Mouse (Mus musculus) stomach, embryonic 16.5 days (tissue): ENCODE data around the gene Ptprd. TPM values are rescaled to one million over a fixed set of nuclear protein-coding genes. Genes with fewer than 3 reads are reported as not detected.

ENCODE experiments used
- ATAC-seq: fragments of 200-750 bp; cut with Nextera tagmentation; 2 replicates; pipeline ENCODE4 v1.8.0; 2017; ENCODE audit warnings: moderate number of reproducible peaks, moderate TSS enrichment; ENCODE audit not compliant: insufficient read depth, low FRiP score
- H3K27ac ChIP-seq: fragments of 300-500 bp; sonication (generic); 2 replicates; pipeline ENCODE4 v1.5.1; 2014; ENCODE audit warnings: low read length
- H3K27me3 ChIP-seq: fragments of 300-500 bp; sonication (generic); 2 replicates; pipeline ENCODE4 v1.6.1; 2014; ENCODE audit warnings: low read length, control low read depth, mixed read lengths; ENCODE audit not compliant: control insufficient read depth, insufficient read depth
- H3K36me3 ChIP-seq: fragments of 300-500 bp; sonication (generic); 2 replicates; pipeline ENCODE4 v1.6.1; 2014; ENCODE audit warnings: low read length; ENCODE audit not compliant: control insufficient read depth, insufficient read depth
- H3K4me1 ChIP-seq: fragments of 300-500 bp; sonication (generic); 2 replicates; pipeline ENCODE4 v1.6.1; 2014; ENCODE audit warnings: low read length, control low read depth, mixed read lengths; ENCODE audit not compliant: control insufficient read depth, insufficient read depth
- H3K4me2 ChIP-seq: fragments of 300-500 bp; sonication (generic); 2 replicates; pipeline ENCODE4 v1.6.1; 2014; ENCODE audit warnings: low read depth, low read length, mixed read lengths
- H3K4me3 ChIP-seq: fragments of 300-500 bp; sonication (generic); replicated peaks from 2 replicates; pipeline ENCODE4 v1.5.1; 2014; ENCODE audit warnings: mild to moderate bottlenecking, low read length
- H3K9ac ChIP-seq: fragments of 300-500 bp; sonication (generic); 2 replicates; pipeline ENCODE4 v1.6.1; 2014; ENCODE audit warnings: low read length
- H3K9me3 ChIP-seq: fragments of 300-500 bp; sonication (generic); replicated peaks from 2 replicates; pipeline ENCODE4 v1.6.1; 2016; ENCODE audit warnings: low read length, control low read depth; ENCODE audit not compliant: control insufficient read depth
- WGBS: fragments of 180-500 bp; shearing (Covaris S2); extraction: QIAGEN DNeasy Blood & Tissue Kit; methylation state at CpG from one replicate; pipeline ENCODE4 v1.1.7; 2014; 5-methylcytosine and 5-hydroxymethylcytosine counted together
- polyA plus RNA-seq: library from polyadenylated mRNA; unstranded; fragments of >200 nt; fragmentation: Nextera tagmentation; extraction: Ambion mirVana; gene quantifications from 2 replicates; pipeline ENCODE4 v1.2.1, GENCODE M21; 2015

Gene Ptprd
- polyA plus RNA-seq, 1 experiment from 2014 or later, result 11.0 TPM

DNA sequence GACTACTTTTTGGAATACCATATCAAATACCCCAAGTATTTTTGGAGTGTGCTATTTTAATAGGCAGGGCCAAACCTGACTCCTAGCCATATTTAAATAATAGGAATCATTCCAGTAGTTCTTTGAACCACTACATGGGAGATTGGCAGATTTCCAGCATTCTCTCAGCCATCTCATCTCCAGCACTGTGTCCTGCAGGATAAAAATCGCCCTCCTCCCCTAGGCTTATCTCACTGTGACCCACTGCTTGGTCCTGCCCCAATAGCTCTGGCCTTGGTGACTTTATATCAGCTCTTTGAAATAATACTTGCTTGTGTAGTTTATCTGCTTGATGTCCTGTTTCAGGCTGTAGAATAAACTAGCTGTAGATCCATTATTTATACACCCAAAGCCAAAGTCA lies 1850.2 kb downstream of the Ptprd start:
- no peak for ATAC-seq
- H3K27me3 ChIP-seq, result no peaks in the 10 kb centered on the region
- no peaks in the 10 kb centered on the region for H3K9me3 ChIP-seq
- H3K9ac ChIP-seq, result no peak overlapping the region
- H3K4me2 ChIP-seq, result no peak overlapping the region
- H3K4me3 ChIP-seq, result no peak overlapping the region
- H3K4me1 ChIP-seq, result peaks cover 5% of the 10 kb centered on the region; the same call in 1 of the 2 replicates
- H3K27ac ChIP-seq, result no peak overlapping the region
- 48% methylated on average over 1 of the region's 1 CpGs for WGBS
- no peaks in the 10 kb centered on the region for H3K36me3 ChIP-seq

DNA sequence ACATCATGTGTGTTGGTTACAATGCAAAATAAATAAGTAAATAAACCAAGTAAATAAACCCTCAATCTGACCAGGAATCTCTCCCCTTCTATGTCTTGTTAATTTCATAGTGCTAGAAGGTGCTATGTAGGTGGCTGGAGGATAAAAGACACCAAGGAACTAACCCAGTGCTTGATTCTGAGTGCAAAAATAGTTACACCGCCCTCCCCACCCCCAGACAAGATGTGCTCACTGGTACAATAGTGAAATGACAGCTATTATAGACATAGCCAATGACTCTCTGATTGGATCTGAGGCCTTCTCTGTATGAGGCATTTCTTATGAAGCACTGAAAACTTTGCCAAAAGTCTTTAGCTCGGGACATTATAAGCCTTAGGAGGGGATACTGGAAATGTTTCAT lies 1857.6 kb downstream of the Ptprd start:
- 80% methylated on average over 2 of the region's 2 CpGs for WGBS
- 0 out of 2 replicates have a peak, but pooled peaks cover 2% of the 10 kb centered on the region for H3K9me3 ChIP-seq
- H3K4me1 ChIP-seq, result peaks cover 4% of the 10 kb centered on the region; the same call in 1 of the 2 replicates

DNA sequence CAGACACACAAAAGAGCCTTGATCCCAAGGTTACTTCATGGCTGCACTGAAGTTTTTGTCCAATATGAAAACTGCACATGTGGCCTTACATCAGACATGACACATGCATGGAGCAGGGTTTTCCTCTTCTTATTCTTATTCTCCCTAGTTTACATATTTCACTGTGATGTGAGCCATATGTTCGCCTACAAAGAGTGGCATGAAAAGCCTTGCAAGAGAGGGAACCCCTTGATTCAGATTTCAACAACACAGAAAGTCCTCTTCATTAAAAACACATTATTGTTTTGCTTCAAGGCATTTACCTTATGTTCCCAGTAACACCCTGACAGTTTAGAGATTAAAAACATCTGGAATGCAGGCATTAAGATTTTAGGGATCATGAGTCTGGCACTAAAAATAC lies 1859.3 kb downstream of the Ptprd start:
- Histone ChIP-seq H3K4me1 (peaks cover 4% of the 10 kb centered on the region; the same call in 1 of the 2 replicates), H3K4me3 (no peak overlapping the region), H3K27me3 (no peaks in the 10 kb centered on the region), H3K27ac (no peak overlapping the region), H3K36me3 (no peaks in the 10 kb centered on the region), H3K9ac (no peak overlapping the region), H3K9me3 (0 out of 2 replicates have a peak, but pooled peaks cover 4% of the 10 kb centered on the region), H3K4me2 (no peak overlapping the region)
- ATAC-seq, result no peak
- WGBS, result 46% methylated on average over 1 of the region's 1 CpGs

More for the DNA sequence above, 1857.6 kb downstream of the Ptprd start:
- no peak for ATAC-seq
- Histone ChIP-seq H3K4me2 (no peak overlapping the region), H3K27me3 (no peaks in the 10 kb centered on the region), H3K36me3 (no peaks in the 10 kb centered on the region), H3K4me3 (no peak overlapping the region), H3K9ac (no peak overlapping the region), H3K27ac (no peak overlapping the region)

DNA sequence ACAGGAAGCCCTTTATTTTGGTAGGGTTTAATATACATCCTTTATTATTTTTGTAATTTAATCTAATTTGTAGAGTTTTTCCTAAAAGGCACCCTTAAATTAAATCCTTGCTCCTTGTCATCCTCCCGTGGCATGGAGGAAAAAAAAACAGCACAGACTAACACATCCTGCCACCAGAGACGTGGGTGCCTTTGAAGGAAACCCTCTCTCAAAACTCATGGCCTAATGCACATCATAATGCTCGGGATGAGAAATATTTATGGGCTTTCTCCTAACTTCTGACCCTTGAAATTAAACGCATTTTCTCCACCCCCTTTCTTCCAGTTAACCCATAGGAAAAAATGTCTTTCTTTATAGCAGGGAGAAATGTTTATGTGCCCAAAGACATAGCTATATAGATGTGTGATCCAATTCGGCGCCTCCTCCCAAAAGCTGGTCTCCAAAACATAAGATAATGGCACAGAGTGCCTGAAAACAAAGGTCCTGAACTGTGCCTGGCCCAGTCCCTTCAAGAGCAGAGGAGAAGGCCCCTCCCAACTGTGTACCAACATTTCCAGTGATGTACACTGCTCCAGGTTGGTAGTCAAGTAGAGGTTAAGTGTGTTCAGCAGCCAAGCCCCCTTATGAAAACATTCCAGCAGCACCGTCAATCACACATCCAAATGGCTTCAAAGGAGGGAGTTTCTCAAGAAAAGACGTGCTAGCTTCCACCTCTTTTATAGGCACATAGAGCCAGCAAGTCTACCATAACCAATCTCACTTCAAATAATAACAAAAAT lies 1860.4 kb downstream of the Ptprd start:
- H3K36me3 ChIP-seq, result no peaks in the 10 kb centered on the region
- no peak for ATAC-seq
- no peak overlapping the region for H3K9ac ChIP-seq
- H3K4me2 ChIP-seq, result no peak overlapping the region
- H3K27me3 ChIP-seq, result no peaks in the 10 kb centered on the region
- WGBS, result 50% methylated on average over 8 of the region's 8 CpGs
- H3K4me3 ChIP-seq, result no peak overlapping the region
- peaks cover 4% of the 10 kb centered on the region; the same call in 1 of the 2 replicates for H3K4me1 ChIP-seq
- H3K9me3 ChIP-seq, result 0 out of 2 replicates have a peak, but pooled peaks cover 4% of the 10 kb centered on the region
- no peak overlapping the region for H3K27ac ChIP-seq

DNA sequence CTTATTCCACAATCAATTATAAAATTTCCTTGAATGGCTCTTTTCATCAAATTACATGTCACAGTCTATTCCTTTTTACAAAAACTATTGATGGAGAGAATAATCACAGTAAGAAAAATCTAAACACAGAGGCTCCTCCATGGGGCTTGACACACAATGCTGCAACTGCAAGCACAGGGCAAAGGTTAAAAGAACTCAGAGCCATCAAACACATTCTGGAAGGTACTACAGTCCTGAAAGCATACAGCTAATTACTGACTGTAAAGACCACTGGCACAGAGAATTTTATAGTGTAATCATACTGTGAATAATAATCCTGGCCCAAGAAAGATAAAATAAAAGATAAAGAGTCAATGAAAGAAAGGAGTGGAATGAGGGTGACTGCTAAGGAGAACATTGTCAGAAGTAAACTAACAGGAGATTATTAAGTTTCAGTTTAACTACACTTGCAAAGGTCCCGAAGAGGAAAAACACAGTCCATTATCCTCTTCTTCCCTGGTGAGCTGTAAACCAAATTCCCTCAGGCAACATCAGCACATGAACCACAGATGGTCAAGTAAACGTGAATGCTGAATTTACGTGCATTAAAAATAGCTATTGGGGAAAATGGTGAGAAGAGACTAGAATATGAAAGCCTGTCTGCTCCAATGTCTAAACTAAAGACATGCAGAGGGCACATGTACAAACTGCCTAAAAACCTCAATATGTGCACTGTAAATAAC lies 1861.4 kb downstream of the Ptprd start:
- Histone ChIP-seq H3K27me3 (no peaks in the 10 kb centered on the region), H3K4me3 (no peak overlapping the region), H3K36me3 (no peaks in the 10 kb centered on the region), H3K27ac (no peak overlapping the region), H3K4me1 (peaks cover 4% of the 10 kb centered on the region; the same call in 1 of the 2 replicates), H3K9me3 (0 out of 2 replicates have a peak, but pooled peaks cover 4% of the 10 kb centered on the region), H3K4me2 (no peak overlapping the region), H3K9ac (no peak overlapping the region)
- WGBS, result 42% methylated on average over 3 of the region's 3 CpGs
- ATAC-seq, result no peak

DNA sequence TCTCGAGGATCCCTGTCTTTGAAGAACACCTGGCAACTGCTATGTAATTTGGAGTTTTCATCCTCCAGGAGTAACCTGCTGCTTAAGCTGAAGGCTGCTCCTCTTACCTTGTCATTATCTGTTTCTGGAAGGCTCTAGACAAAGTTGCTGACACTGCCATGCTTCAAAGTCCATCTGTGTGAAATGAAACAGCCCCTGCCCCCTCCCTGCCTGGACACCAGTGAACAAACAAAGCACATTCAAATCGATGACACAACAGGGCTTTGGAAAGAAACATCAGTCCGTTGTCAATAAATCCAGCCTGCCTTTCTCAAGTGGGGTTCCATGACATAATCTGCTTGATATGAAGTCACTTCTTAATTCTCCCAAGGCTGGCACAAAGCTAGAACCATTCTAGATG lies 1867.7 kb downstream of the Ptprd start:
- no peaks in the 10 kb centered on the region for H3K27me3 ChIP-seq
- WGBS, result 57% methylated on average over 3 of the region's 3 CpGs
- H3K9me3 ChIP-seq, result 0 out of 2 replicates have a peak, but pooled peaks cover under 1% of the 10 kb centered on the region
- H3K4me1 ChIP-seq, result no peaks in the 10 kb centered on the region
- no peak overlapping the region for H3K4me3 ChIP-seq
- no peak for ATAC-seq
- H3K9ac ChIP-seq, result no peak overlapping the region
- no peak overlapping the region for H3K4me2 ChIP-seq
- H3K27ac ChIP-seq, result no peak overlapping the region
- no peaks in the 10 kb centered on the region for H3K36me3 ChIP-seq

DNA sequence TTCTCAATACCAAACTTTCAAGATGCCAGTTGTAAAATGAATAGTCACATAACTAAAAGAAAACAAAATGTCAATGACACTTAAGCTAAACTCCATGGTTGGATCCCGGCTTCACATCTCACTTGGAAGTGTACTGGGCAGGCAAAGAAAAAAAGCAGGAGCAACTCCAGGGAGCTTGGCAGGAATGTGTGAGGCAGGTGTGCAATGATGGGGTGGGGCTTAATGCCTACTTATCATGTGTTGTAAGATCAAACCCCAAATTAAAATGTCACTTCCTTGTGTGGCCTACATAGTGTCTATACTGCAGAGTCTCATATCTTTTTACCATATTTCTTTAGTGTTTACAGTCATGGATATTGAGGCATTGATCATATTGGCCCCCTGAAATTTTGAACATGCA lies 1873.8 kb downstream of the Ptprd start:
- Histone ChIP-seq H3K36me3 (no peaks in the 10 kb centered on the region), H3K9ac (no peak overlapping the region), H3K27ac (no peak overlapping the region), H3K27me3 (no peaks in the 10 kb centered on the region), H3K4me1 (no peaks in the 10 kb centered on the region), H3K4me3 (no peak overlapping the region), H3K4me2 (no peak overlapping the region), H3K9me3 (no peaks in the 10 kb centered on the region)
- WGBS, result 69% methylated on average over 1 of the region's 1 CpGs
- no peak for ATAC-seq

DNA sequence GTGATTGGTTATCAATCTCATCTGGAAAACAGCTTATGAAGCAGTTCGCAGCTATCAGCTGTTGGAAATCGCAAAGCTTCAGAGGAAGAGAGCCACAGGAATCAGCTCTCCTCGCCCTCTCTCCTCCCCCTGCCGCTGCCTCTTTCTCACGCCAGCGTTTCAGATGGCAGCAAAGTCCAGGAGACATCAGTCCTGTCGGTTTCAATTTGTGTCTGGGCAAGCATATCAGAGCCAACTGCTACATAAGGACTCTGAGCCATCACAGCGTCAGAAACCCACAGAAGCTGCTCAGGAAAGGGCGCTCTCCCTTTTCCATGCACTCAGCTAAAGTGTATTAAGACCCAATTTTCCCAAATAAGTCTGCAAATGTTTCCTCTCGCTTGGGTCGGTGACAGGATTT lies 1884.4 kb downstream of the Ptprd start:
- Histone ChIP-seq H3K9ac (peak overlapping the region; percentile 37), H3K4me1 (0 out of 2 replicates have a peak, but pooled peaks cover 3% of the 10 kb centered on the region), H3K4me2 (peak overlapping the region; percentile 52), H3K4me3 (peak overlapping the region; percentile 24), H3K27ac (no peak overlapping the region), H3K9me3 (no peaks in the 10 kb centered on the region), H3K36me3 (no peaks in the 10 kb centered on the region), H3K27me3 (no peaks in the 10 kb centered on the region)
- WGBS, result 28% methylated on average over 11 of the region's 11 CpGs
- no peak for ATAC-seq

DNA sequence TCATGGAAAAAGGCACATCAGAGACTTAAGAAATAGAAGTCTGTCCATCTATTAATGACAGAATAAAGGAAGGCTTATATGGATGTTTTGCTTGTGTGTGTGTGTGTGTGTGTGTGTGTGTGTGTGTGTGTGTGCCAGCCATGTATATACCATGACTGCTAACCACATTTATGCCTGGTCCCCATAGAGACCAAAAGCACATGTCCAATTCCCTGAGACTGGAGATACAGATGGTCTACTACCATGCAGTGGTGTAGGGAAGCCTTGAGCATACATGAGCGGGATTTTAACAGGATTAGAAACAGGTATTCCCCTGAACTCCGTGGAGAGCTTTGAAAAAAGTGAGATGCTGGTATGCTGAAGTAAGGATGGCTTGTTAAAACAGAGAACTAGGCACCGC lies 1886.1 kb downstream of the Ptprd start:
- no peak for ATAC-seq
- no peaks in the 10 kb centered on the region for H3K27me3 ChIP-seq
- no peaks in the 10 kb centered on the region for H3K36me3 ChIP-seq
- no peak overlapping the region for H3K4me2 ChIP-seq
- peaks cover 6% of the 10 kb centered on the region; the same call in 1 of the 2 replicates for H3K4me1 ChIP-seq
- no peak overlapping the region for H3K9ac ChIP-seq
- no peak overlapping the region for H3K27ac ChIP-seq
- H3K9me3 ChIP-seq, result no peaks in the 10 kb centered on the region
- WGBS, result 90% methylated on average over 3 of the region's 3 CpGs
- no peak overlapping the region for H3K4me3 ChIP-seq
